In genomic region chr13:47716265-47716664, GRCm38 (mm10) we compare ENCODE assay signal across 17 mouse cellular contexts.
DNase-seq lines count a peak whose midpoint lies in the region; ATAC-seq lines count a peak whose summit lies in the region.
"Had no signal": no experiment of that assay in that cellular context is flagged by ENCODE, and none has a peak within 500 bp of the region (broad histone marks: within the 10 kb centered on the region; RNA-seq: fewer than 3 reads in every experiment).

No protein-coding gene starts in this region.

- ATAC-seq in heart, embryonic 12.5 days (ENCODE audit: insufficient number of reproducible peaks, low FRiP score) = no peak
- ATAC-seq in limb, embryonic 15.5 days (ENCODE audit: insufficient number of reproducible peaks, low FRiP score, low TSS enrichment, low read depth) = peak; percentile 58; the same call in 1 of the 2 replicates
- ATAC-seq: forebrain, embryonic 13.5 days; midbrain, embryonic 15.5 days had no signal

- H3K4me1 ChIP-seq in heart, embryonic 12.5 days (replicated peaks) = no peaks in the 10 kb centered on the region
- no peaks in the 10 kb centered on the region for H3K4me1 ChIP-seq in limb, embryonic 15.5 days
- H3K4me1 ChIP-seq: forebrain, embryonic 13.5 days; hindbrain, embryonic 15.5 days; kidney, embryonic 15.5 days; midbrain, embryonic 15.5 days; neural tube, embryonic 13.5 days had no signal

- H3K4me2 ChIP-seq in heart, embryonic 12.5 days = no peak overlapping the region
- no peak overlapping the region for H3K4me2 ChIP-seq in limb, embryonic 15.5 days
- H3K4me2 ChIP-seq: forebrain, embryonic 13.5 days; hindbrain, embryonic 15.5 days; kidney, embryonic 15.5 days; midbrain, embryonic 15.5 days; neural tube, embryonic 13.5 days had no signal

- H3K9me3 ChIP-seq in heart, embryonic 12.5 days (replicated peaks) = no peaks in the 10 kb centered on the region
- no peaks in the 10 kb centered on the region for H3K9me3 ChIP-seq in limb, embryonic 15.5 days
- H3K9me3 ChIP-seq: forebrain, embryonic 13.5 days; hindbrain, embryonic 15.5 days; kidney, embryonic 15.5 days; midbrain, embryonic 15.5 days; neural tube, embryonic 13.5 days had no signal

- no peaks in the 10 kb centered on the region for H3K27me3 ChIP-seq in heart, embryonic 12.5 days (replicated peaks)
- H3K27me3 ChIP-seq in limb, embryonic 15.5 days = no peaks in the 10 kb centered on the region
- H3K27me3 ChIP-seq: forebrain, embryonic 13.5 days; hindbrain, embryonic 15.5 days; kidney, embryonic 15.5 days; midbrain, embryonic 15.5 days; neural tube, embryonic 13.5 days had no signal

- DNase-seq in heart, adult 18-20 months = peak; percentile 3 to 9
- DNase-seq in urinary bladder, postnatal 14 days (ENCODE audit: low spot score) = peak; percentile 26
- no peak for DNase-seq in urinary bladder, postnatal 25 days (ENCODE audit: low spot score)
- DNase-seq in frontal cortex, postnatal 14 days (ENCODE audit: low spot score in 2 of 2) = no peak
- no peak for DNase-seq in ovary, adult 18-20 months (ENCODE audit: low spot score)
- no peak for DNase-seq in spleen, adult 12 weeks (ENCODE audit: low spot score)
- DNase-seq: layer of hippocampus, adult 9-11 months had no signal

- no peak overlapping the region for H3K27ac ChIP-seq in heart, embryonic 12.5 days (ENCODE audit: poor library complexity, severe bottlenecking)
- H3K27ac ChIP-seq in limb, embryonic 15.5 days = no peak overlapping the region
- H3K27ac ChIP-seq: forebrain, embryonic 13.5 days; heart, adult 2 months; hindbrain, embryonic 15.5 days; kidney, embryonic 15.5 days; macrophage; midbrain, embryonic 15.5 days; neural tube, embryonic 13.5 days had no signal

- H3K36me3 ChIP-seq in heart, embryonic 12.5 days = no peaks in the 10 kb centered on the region
- no peaks in the 10 kb centered on the region for H3K36me3 ChIP-seq in limb, embryonic 15.5 days
- H3K36me3 ChIP-seq: G1E; hindbrain, embryonic 15.5 days; kidney, embryonic 15.5 days; midbrain, embryonic 15.5 days; neural tube, embryonic 13.5 days had no signal

- H3K9ac ChIP-seq in heart, embryonic 12.5 days = no peak overlapping the region
- H3K9ac ChIP-seq in limb, embryonic 15.5 days = no peak overlapping the region
- H3K9ac ChIP-seq: forebrain, embryonic 13.5 days; hindbrain, embryonic 15.5 days; kidney, embryonic 15.5 days; midbrain, embryonic 15.5 days; neural tube, embryonic 13.5 days had no signal

- no peak overlapping the region for H3K4me3 ChIP-seq in heart, embryonic 12.5 days
- H3K4me3 ChIP-seq in limb, embryonic 15.5 days = no peak overlapping the region
- H3K4me3 ChIP-seq: forebrain, embryonic 13.5 days; heart, adult 2 months; hindbrain, embryonic 15.5 days; kidney, embryonic 15.5 days; midbrain, embryonic 15.5 days; neural tube, embryonic 13.5 days had no signal

- 61% methylated on average over 4 of the region's 4 CpGs for WGBS in heart, embryonic 12.5 days
- 35% methylated on average over 4 of the region's 4 CpGs for WGBS in limb, embryonic 15.5 days

Comparison
In these comparisons a context has a peak if more than half of its experiments do, and no peak if none do; other contexts are left out.
1. DNase-seq: peak in heart, adult 18-20 months (2 of 2) and urinary bladder, postnatal 14 days (single experiment); none in urinary bladder, postnatal 25 days (single experiment), frontal cortex, postnatal 14 days (0 of 2), ovary, adult 18-20 months (single experiment) and spleen, adult 12 weeks (single experiment).